Mouse (Mus musculus) hindbrain, embryonic 12.5 days (tissue): ENCODE results near the gene Lsp1. TPM values are rescaled to one million over a fixed set of nuclear protein-coding genes. Genes with fewer than 3 reads are reported as not detected.
A peak's percentile ranks its signal among the peaks of the same experiment; 100 is the strongest.

ENCODE experiments used
- ATAC-seq: fragments of 200-750 bp; cut with Nextera tagmentation; 2 replicates; pipeline ENCODE4 v1.8.0; 2017; ENCODE audit warnings: moderate TSS enrichment; ENCODE audit not compliant: low FRiP score
- H3K27ac ChIP-seq: fragments of 300-500 bp; sonication (generic); 2 replicates; pipeline ENCODE4 v1.5.1; 2016; ENCODE audit warnings: mild to moderate bottlenecking
- H3K27me3 ChIP-seq: fragments of 300-500 bp; sonication (generic); 2 replicates; pipeline ENCODE4 v1.6.1; 2016; ENCODE audit warnings: mild to moderate bottlenecking
- H3K36me3 ChIP-seq: fragments of 300-500 bp; sonication (generic); 2 replicates; pipeline ENCODE4 v1.6.1; 2016; ENCODE audit warnings: mild to moderate bottlenecking
- H3K4me1 ChIP-seq: fragments of 300-500 bp; sonication (generic); 2 replicates; pipeline ENCODE4 v1.6.1; 2016
- H3K4me2 ChIP-seq: fragments of 300-500 bp; sonication (generic); replicated peaks from 2 replicates; pipeline ENCODE4 v1.6.1; 2016; ENCODE audit warnings: mild to moderate bottlenecking
- H3K4me3 ChIP-seq: fragments of 300-500 bp; sonication (generic); 2 replicates; pipeline ENCODE4 v1.5.1; 2016; ENCODE audit warnings: mild to moderate bottlenecking
- H3K9ac ChIP-seq: fragments of 300-500 bp; sonication (generic); 2 replicates; pipeline ENCODE4 v1.6.1; 2016; ENCODE audit warnings: mild to moderate bottlenecking, moderate library complexity
- H3K9me3 ChIP-seq: fragments of 300-500 bp; sonication (generic); replicated peaks from 2 replicates; pipeline ENCODE4 v1.6.1; 2016; ENCODE audit warnings: mild to moderate bottlenecking
- WGBS: fragments of 180-500 bp; shearing (Covaris S2); methylation state at CpG from one replicate; pipeline ENCODE4 v1.1.7; 2016; 5-methylcytosine and 5-hydroxymethylcytosine counted together
- polyA plus RNA-seq: library from polyadenylated mRNA; unstranded; fragments of >200 nt; fragmentation: Nextera tagmentation; extraction: Ambion mirVana; gene quantifications from 2 replicates; pipeline ENCODE4 v1.2.1, GENCODE M21; 2016

Gene Lsp1
- polyA plus RNA-seq, 1 experiment from 2014 or later: 9.6 TPM

DNA sequence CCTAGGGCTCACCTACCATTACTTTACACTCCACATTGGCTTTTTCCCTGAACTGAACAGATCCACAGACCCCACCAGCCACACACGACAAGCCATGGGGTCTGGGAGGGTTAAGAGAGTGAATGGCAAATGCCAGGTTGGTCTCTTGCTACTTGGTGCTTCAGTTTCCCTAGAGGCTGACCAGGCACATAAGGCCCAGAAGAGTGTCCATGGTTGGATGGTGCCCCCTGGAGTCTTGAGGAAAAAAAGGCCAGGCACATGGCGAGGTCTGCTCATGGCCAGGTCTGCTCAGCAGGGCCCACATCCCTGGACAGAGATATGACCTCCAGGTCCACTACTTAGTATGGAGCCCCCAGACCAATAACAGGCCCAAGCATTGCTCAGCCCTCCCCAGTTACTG is 37.2 kb downstream of the Lsp1 start:
- H3K27ac ChIP-seq: no peak overlapping the region
- no peak overlapping the region for H3K9ac ChIP-seq
- H3K27me3 ChIP-seq: no peaks in the 10 kb centered on the region
- H3K4me2 ChIP-seq: no peak overlapping the region
- WGBS: 86% methylated on average over 2 of the region's 2 CpGs
- ATAC-seq: no peak
- no peak overlapping the region for H3K4me3 ChIP-seq
- H3K9me3 ChIP-seq: no peaks in the 10 kb centered on the region
- no peaks in the 10 kb centered on the region for H3K4me1 ChIP-seq
- H3K36me3 ChIP-seq: no peaks in the 10 kb centered on the region

DNA sequence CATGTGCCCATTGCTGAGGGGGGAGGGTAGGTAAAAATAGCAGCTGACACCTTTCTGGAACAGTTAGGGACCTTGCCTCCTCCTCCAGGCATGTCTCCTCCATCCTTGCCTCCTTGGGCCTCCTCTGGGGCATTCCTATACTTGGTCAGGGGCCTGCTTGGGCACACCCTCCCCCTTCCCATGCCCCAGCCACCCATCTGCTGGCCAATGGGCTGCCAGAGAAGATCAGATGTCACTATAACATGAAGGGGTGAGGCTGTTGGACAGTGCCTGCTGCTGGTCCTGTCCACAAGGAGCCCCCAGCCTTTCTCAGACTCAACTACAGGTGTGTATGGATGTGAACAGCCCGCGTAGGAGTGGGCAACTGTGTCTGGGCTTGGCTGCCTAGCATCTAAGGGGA is 38.0 kb downstream of the Lsp1 start, which contains the start of gene Tnnt3:
Gene Tnnt3 (plus strand): TSS at position 262 of the 400 bp plus-strand sequence.
- H3K9me3 ChIP-seq: no peaks in the 10 kb centered on the region
- no peak within 1 kb of the TSS for H3K9ac ChIP-seq
- no peak for ATAC-seq
- no peaks in the 10 kb centered on the region for H3K4me1 ChIP-seq
- no peaks in the 10 kb centered on the region for H3K36me3 ChIP-seq
- no peak within 1 kb of the TSS for H3K27ac ChIP-seq
- 88% methylated on average over 2 of the region's 2 CpGs for WGBS
- H3K4me3 ChIP-seq: no peak within 1 kb of the TSS
- H3K4me2 ChIP-seq: no peak within 1 kb of the TSS
- H3K27me3 ChIP-seq: no peaks in the 10 kb centered on the region

DNA sequence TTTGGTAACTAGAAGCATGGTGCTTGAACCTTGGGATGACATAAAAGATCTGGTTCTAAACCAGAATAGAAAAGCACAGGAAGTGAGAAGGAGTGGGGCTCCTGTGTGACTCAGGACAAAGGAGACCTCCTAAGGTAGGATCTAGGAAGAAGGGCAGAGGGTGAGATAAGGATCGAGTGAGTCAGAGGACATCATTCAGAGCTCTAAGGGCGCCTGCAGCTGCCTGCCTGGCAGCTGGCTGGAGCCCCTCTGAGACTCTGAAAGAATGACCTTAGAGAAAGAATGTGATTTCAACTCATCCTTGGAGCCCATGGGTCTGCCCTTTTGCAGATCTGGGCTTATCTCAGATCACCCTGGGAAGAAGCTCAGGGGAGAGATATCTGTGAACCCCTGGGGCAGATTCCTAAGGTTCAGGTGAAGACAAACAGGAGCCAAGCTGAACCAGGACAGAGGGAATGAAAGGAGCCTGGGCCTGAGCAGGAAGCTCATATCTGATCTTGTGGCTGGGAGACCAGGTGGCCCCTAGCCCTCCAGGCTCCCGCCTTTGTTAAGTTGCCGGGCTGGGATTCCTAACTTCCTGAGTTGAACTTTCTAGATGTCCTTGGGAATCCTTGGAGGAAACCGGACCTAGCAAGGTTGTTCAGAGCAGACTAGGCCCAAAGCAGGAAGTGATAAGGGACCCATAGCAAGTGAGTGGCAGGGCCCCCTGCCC is 38.6 kb downstream of the Lsp1 start:
- WGBS: 71% methylated on average over 5 of the region's 5 CpGs
- Histone ChIP-seq H3K36me3 (no peaks in the 10 kb centered on the region), H3K4me3 (no peak overlapping the region), H3K9ac (no peak overlapping the region), H3K9me3 (no peaks in the 10 kb centered on the region), H3K4me1 (no peaks in the 10 kb centered on the region), H3K4me2 (no peak overlapping the region), H3K27ac (no peak overlapping the region), H3K27me3 (no peaks in the 10 kb centered on the region)
- ATAC-seq: no peak

DNA sequence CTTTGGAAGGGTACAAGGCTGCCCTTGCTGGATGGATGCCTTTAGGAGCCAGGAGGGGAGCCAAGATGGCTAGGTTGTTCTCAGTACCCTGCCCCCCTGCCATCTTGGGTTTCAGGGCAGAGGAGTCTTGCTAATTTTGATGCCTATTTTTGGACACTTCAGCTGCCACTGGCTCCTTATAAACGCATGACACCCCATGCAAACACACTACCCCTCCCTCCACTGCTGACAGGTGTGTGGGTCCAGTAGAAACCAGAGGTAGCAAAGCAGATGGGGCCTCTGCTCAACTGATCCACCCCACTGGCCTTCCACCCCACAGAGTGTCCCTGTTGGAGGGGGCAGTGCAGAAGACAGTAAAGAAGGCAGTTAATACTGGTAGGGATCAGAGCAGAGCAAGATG is 39.4 kb downstream of the Lsp1 start:
- 78% methylated on average over 1 of the region's 1 CpGs for WGBS
- Histone ChIP-seq H3K4me2 (no peak overlapping the region), H3K4me3 (no peak overlapping the region), H3K9ac (no peak overlapping the region), H3K27ac (no peak overlapping the region), H3K36me3 (no peaks in the 10 kb centered on the region), H3K27me3 (no peaks in the 10 kb centered on the region), H3K4me1 (peaks cover under 1% of the 10 kb centered on the region; the same call in 1 of the 2 replicates), H3K9me3 (no peaks in the 10 kb centered on the region)
- ATAC-seq: no peak

DNA sequence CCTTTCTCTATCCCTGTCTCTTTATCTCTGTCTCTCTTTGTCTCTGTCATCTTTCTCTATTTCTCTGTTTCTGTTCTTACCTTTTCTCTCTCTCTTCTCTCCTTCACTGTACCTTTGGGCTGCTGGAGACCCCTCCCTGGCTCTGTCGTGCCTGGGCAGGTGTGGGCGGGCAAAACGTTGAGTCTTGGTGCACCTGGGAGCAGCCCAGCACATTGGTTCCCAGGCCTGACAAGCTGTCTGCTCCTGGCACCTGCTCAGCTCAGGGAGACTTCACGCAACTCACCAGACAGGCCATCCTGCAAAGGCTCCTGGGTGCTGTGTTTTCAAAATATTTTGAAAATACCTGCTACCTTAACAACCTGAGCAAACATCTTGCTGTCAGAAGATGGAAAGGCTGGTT is 42.6 kb downstream of the Lsp1 start:
- no peaks in the 10 kb centered on the region for H3K9me3 ChIP-seq
- no peak for ATAC-seq
- WGBS: 87% methylated on average over 4 of the region's 4 CpGs

DNA sequence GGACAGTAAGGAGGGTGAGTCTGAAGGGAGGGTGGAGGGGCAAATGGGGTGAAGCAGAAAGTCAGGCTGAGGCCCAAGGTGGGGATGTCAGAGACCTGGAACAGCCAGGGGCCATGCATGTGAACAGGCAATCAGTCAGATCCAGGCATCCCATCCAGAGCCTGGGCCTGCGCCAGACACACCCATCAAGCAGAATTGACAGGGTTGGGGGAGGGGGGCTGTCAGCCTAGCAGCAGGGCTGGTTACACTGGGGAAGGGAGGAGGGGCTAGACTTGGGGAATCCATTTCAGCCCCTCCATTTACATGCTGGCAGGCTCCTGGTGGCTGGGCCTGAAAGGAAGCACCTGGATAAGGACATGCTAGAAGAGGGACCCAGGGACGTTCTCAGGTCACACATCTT is 45.3 kb downstream of the Lsp1 start:
- Histone ChIP-seq H3K4me1 (peaks cover 34% of the 10 kb centered on the region), H3K36me3 (no peaks in the 10 kb centered on the region), H3K4me3 (no peak overlapping the region), H3K9ac (peak overlapping the region; percentile 23; the same call in 1 of the 2 replicates), H3K4me2 (no peak overlapping the region), H3K9me3 (no peaks in the 10 kb centered on the region), H3K27me3 (peaks cover 6% of the 10 kb centered on the region), H3K27ac (peak overlapping the region; percentile 64)
- 14% methylated on average over 2 of the region's 2 CpGs for WGBS
- peak; percentile 73 for ATAC-seq

More for the DNA sequence above, 42.6 kb downstream of the Lsp1 start:
- no peak overlapping the region for H3K9ac ChIP-seq
- H3K27ac ChIP-seq: no peak overlapping the region
- peaks cover 19% of the 10 kb centered on the region for H3K4me1 ChIP-seq
- H3K4me2 ChIP-seq: no peak overlapping the region
- H3K27me3 ChIP-seq: peaks cover 5% of the 10 kb centered on the region
- no peaks in the 10 kb centered on the region for H3K36me3 ChIP-seq
- no peak overlapping the region for H3K4me3 ChIP-seq

DNA sequence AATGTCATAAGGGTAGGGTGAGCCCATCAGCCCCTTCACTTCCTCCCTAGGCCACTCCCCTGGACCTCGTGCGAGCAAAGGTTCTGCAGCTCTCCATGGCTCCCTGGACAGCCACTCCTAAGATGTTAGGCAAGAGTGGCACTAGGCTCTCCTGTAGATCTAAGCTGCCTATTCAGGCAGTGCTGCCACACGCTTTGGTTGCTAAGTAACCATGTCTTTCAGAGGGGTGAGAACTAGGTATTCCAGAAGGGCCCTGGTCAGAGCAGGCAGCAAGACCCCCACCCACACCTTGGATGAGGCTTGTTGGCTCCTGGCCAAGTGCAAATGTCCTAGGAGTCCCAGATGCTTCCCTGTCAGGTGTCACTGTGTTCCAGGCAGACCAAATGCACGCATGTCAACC is 45.9 kb downstream of the Lsp1 start:
- Histone ChIP-seq H3K9me3 (no peaks in the 10 kb centered on the region), H3K27ac (peak overlapping the region; percentile 49), H3K27me3 (peaks cover 6% of the 10 kb centered on the region), H3K9ac (no peak overlapping the region), H3K4me3 (no peak overlapping the region), H3K4me2 (no peak overlapping the region), H3K4me1 (peaks cover 34% of the 10 kb centered on the region), H3K36me3 (no peaks in the 10 kb centered on the region)
- WGBS: 26% methylated on average over 4 of the region's 4 CpGs
- peak; percentile 56 for ATAC-seq

DNA sequence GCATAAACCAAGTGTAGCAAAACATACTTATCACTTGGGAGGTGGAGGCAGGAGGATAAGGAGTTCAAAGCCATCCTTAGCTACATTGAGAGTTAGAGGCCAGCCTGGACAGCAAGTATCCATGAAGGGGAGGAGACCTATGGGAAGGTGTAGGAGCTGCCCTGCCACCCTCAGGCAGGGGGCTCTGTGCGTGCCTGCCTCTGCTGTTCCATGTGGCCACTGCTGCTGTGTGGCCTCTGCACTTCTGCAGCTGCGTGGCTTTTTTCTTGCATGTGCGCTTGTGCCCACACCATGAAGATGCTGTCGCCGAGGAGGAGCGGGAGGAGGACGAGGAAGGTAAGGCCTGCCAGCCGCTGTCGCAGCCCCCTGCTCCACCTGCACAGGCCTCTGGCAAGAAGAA is 46.8 kb downstream of the Lsp1 start:
- ATAC-seq: no peak
- Histone ChIP-seq H3K27me3 (peaks cover 6% of the 10 kb centered on the region), H3K4me2 (no peak overlapping the region), H3K36me3 (no peaks in the 10 kb centered on the region), H3K4me3 (no peak overlapping the region), H3K4me1 (peaks cover 34% of the 10 kb centered on the region), H3K9ac (no peak overlapping the region), H3K27ac (no peak overlapping the region), H3K9me3 (no peaks in the 10 kb centered on the region)
- WGBS: 95% methylated on average over 9 of the region's 9 CpGs

DNA sequence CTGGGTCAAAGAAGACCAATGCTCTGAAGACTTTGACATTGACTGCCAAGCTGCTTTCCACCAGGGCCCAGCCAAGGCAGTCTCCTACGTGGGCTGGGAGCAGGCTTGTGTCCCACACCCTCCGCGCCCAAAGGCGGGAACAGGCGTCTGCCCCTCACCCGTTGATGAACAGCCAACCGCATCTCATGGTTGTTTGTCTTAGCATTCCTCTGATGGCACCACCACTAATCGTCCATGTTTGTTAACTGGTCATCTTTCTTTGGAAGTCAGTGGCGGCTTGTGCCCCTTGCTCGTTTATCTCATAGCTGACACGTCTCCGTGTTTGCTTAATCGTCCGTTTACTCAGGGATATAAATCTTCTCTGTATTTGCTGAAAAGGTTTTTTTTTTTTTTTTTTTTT is 48.9 kb downstream of the Lsp1 start:
- ATAC-seq: no peak
- no peaks in the 10 kb centered on the region for H3K9me3 ChIP-seq
- no peaks in the 10 kb centered on the region for H3K36me3 ChIP-seq
- WGBS: 28% methylated on average over 14 of the region's 14 CpGs
- H3K27me3 ChIP-seq: peaks cover 6% of the 10 kb centered on the region
- no peak overlapping the region for H3K4me3 ChIP-seq
- H3K27ac ChIP-seq: peak overlapping the region; percentile 92
- H3K9ac ChIP-seq: no peak overlapping the region
- H3K4me2 ChIP-seq: no peak overlapping the region
- peaks cover 34% of the 10 kb centered on the region for H3K4me1 ChIP-seq

DNA sequence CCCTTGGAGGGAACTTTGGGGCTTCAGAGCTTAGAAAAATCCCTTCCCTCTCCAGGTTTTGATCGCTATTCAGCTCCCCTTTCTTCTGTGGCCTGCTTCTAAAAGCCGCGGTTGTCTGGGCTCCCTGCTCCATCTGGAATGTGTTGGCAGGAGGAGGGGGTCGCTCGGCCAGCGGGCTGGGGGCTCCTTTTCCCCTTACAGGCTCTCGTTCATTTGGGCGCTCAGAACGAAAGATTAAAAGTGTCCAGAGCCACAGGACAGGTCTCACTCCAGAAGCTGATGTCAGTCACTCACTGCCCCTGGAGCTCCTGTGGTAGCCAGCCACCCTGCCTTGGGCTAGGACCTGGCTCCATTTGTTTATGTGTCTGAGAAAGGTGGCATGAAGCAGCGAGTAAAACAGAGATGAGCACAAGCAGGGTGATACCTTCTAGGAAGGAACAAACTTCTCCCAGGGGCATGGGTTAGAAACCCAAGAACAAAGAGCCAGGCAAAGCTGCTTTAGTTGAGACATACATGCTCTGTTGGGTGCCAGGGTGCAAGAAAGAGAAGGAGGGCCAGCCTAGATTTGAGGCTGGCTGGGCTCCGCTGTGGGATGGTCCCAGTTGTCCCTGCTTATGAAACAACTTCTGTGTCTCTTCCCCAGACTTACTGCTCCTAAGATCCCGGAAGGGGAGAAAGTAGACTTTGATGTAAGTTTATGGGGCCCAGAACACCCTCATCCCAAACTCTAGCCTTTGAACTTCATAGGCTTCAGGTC is 49.6 kb downstream of the Lsp1 start:
- H3K27ac ChIP-seq: peak overlapping the region; percentile 92
- peaks cover 32% of the 10 kb centered on the region for H3K4me1 ChIP-seq
- ATAC-seq: no peak
- no peaks in the 10 kb centered on the region for H3K9me3 ChIP-seq
- 10% methylated on average over 12 of the region's 12 CpGs for WGBS
- H3K36me3 ChIP-seq: no peaks in the 10 kb centered on the region
- H3K9ac ChIP-seq: no peak overlapping the region
- H3K4me3 ChIP-seq: no peak overlapping the region
- H3K4me2 ChIP-seq: peak overlapping the region; percentile 21; the same call in 1 of the 2 replicates
- H3K27me3 ChIP-seq: peaks cover 6% of the 10 kb centered on the region

DNA sequence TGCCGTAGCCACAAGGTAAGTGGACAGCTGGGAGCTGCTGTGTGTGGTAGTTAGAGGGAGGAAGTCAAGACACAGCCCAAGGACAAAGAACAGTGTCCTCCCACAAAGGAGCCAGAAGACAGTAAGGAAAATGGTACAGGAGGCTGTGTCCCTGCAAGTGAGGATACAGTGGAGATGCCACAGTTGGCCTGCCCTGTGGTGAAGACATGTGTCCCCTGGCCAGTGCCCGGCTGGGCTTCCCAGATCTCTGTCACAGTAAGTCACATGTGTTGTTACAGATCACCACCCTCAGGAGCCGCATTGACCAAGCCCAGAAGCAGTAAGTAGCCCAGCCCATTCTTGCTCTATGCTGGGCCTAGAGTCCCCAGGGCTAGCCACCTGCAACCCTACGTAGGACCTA is 53.4 kb downstream of the Lsp1 start:
- Histone ChIP-seq H3K4me3 (no peak overlapping the region), H3K36me3 (no peaks in the 10 kb centered on the region), H3K27me3 (no peaks in the 10 kb centered on the region), H3K9me3 (no peaks in the 10 kb centered on the region), H3K9ac (no peak overlapping the region), H3K4me2 (no peak overlapping the region), H3K4me1 (peaks cover 28% of the 10 kb centered on the region), H3K27ac (no peak overlapping the region; the same call in 1 of the 2 replicates)
- ATAC-seq: no peak
- 79% methylated on average over 4 of the region's 4 CpGs for WGBS

DNA sequence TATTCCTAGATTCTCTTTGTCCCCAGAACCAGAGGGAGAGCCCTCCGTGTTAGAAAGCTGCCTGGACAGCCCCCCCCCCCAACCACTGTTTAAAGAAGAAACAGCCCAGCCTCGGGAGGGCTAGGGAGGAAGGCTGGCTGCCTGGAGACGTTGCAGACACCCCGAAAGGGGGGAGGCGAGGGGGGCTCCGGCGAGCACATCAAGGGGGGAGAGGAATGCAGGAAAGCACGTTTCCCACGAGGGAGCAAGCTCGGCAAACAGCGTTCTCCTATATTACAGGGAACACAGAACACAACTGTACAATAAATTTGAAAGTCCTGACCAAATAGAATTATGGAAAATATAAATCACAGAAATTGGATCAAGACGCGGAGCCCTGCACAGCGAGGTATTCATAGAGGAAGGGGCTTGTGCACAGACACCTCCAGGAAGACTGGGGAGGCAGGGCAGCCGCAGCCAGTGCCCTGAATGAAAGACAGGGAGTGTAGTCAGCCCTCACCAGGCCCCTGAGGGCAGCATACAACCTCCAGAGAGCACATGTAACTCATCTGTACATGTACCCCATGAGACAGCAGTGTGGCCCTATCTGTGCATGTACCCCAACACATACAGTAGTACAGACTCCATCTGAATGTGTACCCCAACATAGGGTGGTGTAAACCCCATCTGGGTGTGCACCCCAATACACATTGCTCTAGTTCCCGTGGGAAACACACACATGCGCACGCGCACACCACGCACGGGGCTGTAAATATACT is 55.8 kb downstream of the Lsp1 start:
- Histone ChIP-seq H3K9me3 (no peaks in the 10 kb centered on the region), H3K4me2 (peak overlapping the region; percentile 28), H3K9ac (no peak overlapping the region), H3K27me3 (no peaks in the 10 kb centered on the region), H3K27ac (peak overlapping the region; percentile 77), H3K4me1 (peaks cover 15% of the 10 kb centered on the region), H3K4me3 (no peak overlapping the region), H3K36me3 (no peaks in the 10 kb centered on the region)
- ATAC-seq: no peak
- 50% methylated on average over 21 of the region's 21 CpGs for WGBS
